Mouse (Mus musculus): ENCODE results near the gene Frrs1. TPM values are rescaled to one million over a fixed set of nuclear protein-coding genes. Genes with fewer than 3 reads are reported as not detected.

Gene Frrs1
- polyA plus RNA-seq, 1 experiment, result 49.7 TPM

DNA sequence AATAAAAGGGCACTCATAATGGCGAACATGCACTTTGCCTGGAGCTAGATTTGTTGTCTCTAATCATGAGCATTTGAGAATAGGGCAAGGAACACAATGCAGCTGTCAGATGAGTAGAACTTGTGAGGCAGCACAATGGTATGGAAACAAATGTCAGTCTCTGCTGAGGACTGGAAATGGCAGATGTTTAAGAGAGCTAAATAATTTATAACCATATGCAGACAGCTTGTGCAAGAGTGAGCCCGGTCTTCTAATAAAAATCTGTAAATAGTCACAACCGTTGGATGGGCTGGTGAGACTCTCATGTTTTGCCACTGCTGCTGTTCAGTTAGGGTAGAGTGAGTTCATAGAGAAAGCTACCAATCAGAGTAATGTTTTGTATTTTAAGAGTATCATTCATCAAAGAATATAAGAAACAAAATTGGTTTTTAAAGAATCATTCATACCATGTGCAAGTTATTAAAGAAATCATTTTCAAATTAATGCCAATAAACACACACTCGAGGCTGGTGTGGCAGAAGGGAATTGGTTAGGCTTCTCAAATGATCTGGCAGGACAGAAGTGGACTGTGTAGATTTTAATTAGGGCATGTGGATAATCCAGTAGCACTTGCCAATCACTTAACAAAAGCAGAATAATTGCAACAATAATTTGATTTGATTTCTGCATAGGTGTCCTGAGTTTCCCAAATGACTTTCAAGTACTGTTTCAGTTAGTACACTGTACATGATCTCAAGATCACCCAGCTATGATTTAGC is 77.8 kb downstream of the Frrs1 start:
- WGBS, result 74% methylated on average over 4 of the region's 4 CpGs
- TF ChIP-seq POLR2A (IDR thresholded peaks at IDR 0.05; ENCODE audit: low read depth, low read length) (no peak), CTCF (conservative IDR thresholded peaks at IDR 0.05; ENCODE audit: insufficient read depth, insufficient read length, low read depth, low read length) (no peak)
- no peaks in the 10 kb centered on the region for H3K4me1 ChIP-seq (ENCODE audit: control insufficient read depth, insufficient read depth, low read length)
- no peaks in the 10 kb centered on the region; the same call in 1 of the 2 replicates for H3K36me3 ChIP-seq (ENCODE audit: control insufficient read depth, insufficient read depth, low read length)
- H3K4me3 ChIP-seq (ENCODE audit: insufficient read depth, low read depth, low read length), result no peak overlapping the region
- no peak for DNase-seq
- no peak overlapping the region for H3K27ac ChIP-seq (ENCODE audit: insufficient read depth, low read depth, low read length)
- no peaks in the 10 kb centered on the region for H3K27me3 ChIP-seq (replicated peaks; ENCODE audit: control insufficient read depth, insufficient read depth, low read length)

GRCm38 (mm10) chr3:116940804-116941558 is 81.7 kb downstream of the Frrs1 start:
- WGBS, result 45% methylated on average over 10 of the region's 10 CpGs
- Histone ChIP-seq H3K27me3 (replicated peaks; ENCODE audit: control insufficient read depth, insufficient read depth, low read length) (no peaks in the 10 kb centered on the region), H3K27ac (ENCODE audit: insufficient read depth, low read depth, low read length) (no peak overlapping the region), H3K4me3 (ENCODE audit: insufficient read depth, low read depth, low read length) (no peak overlapping the region), H3K4me1 (ENCODE audit: control insufficient read depth, insufficient read depth, low read length) (no peaks in the 10 kb centered on the region), H3K36me3 (ENCODE audit: control insufficient read depth, insufficient read depth, low read length) (no peaks in the 10 kb centered on the region; the same call in 1 of the 2 replicates)
- DNase-seq, result peak; percentile 21
- TF ChIP-seq POLR2A (IDR thresholded peaks at IDR 0.05; ENCODE audit: low read depth, low read length) (no peak), CTCF (conservative IDR thresholded peaks at IDR 0.05; ENCODE audit: insufficient read depth, insufficient read length, low read depth, low read length) (no peak)

- Histone ChIP-seq H3K36me3 (ENCODE audit: control insufficient read depth, insufficient read depth, low read length) (no peaks in the 10 kb centered on the region; the same call in 1 of the 2 replicates), H3K27ac (ENCODE audit: insufficient read depth, low read depth, low read length) (no peak overlapping the region), H3K4me1 (ENCODE audit: control insufficient read depth, insufficient read depth, low read length) (no peaks in the 10 kb centered on the region), H3K27me3 (replicated peaks; ENCODE audit: control insufficient read depth, insufficient read depth, low read length) (no peaks in the 10 kb centered on the region), H3K4me3 (ENCODE audit: insufficient read depth, low read depth, low read length) (no peak overlapping the region)
- 95% methylated on average over 1 of the region's 1 CpGs for WGBS
- TF ChIP-seq CTCF (conservative IDR thresholded peaks at IDR 0.05; ENCODE audit: insufficient read depth, insufficient read length, low read depth, low read length), result no peak
- no peak for TF ChIP-seq POLR2A (IDR thresholded peaks at IDR 0.05; ENCODE audit: low read depth, low read length)
- DNase-seq, result no peak
These were observed 82.4 kb downstream of the Frrs1 start for GRCm38 (mm10) chr3:116941559-116942117.

- TF ChIP-seq POLR2A (IDR thresholded peaks at IDR 0.05; ENCODE audit: low read depth, low read length) (no peak), CTCF (conservative IDR thresholded peaks at IDR 0.05; ENCODE audit: insufficient read depth, insufficient read length, low read depth, low read length) (no peak)
- H3K4me1 ChIP-seq (ENCODE audit: control insufficient read depth, insufficient read depth, low read length), result no peaks in the 10 kb centered on the region
- DNase-seq, result no peak
- 63% methylated on average over 6 of the region's 6 CpGs for WGBS
- H3K27me3 ChIP-seq (replicated peaks; ENCODE audit: control insufficient read depth, insufficient read depth, low read length), result no peaks in the 10 kb centered on the region
- no peaks in the 10 kb centered on the region for H3K36me3 ChIP-seq (ENCODE audit: control insufficient read depth, insufficient read depth, low read length)
- no peak overlapping the region for H3K27ac ChIP-seq (ENCODE audit: insufficient read depth, low read depth, low read length)
- no peak overlapping the region for H3K4me3 ChIP-seq (ENCODE audit: insufficient read depth, low read depth, low read length)
These were observed 83.5 kb downstream of the Frrs1 start for GRCm38 (mm10) chr3:116942751-116943150.

GRCm38 (mm10) chr3:116943422-116943821 is 84.2 kb downstream of the Frrs1 start:
- 88% methylated on average over 4 of the region's 4 CpGs for WGBS
- TF ChIP-seq CTCF (conservative IDR thresholded peaks at IDR 0.05; ENCODE audit: insufficient read depth, insufficient read length, low read depth, low read length) (no peak), POLR2A (IDR thresholded peaks at IDR 0.05; ENCODE audit: low read depth, low read length) (no peak)
- H3K36me3 ChIP-seq (ENCODE audit: control insufficient read depth, insufficient read depth, low read length), result no peaks in the 10 kb centered on the region
- no peak for DNase-seq
- no peak overlapping the region for H3K4me3 ChIP-seq (ENCODE audit: insufficient read depth, low read depth, low read length)
- no peaks in the 10 kb centered on the region for H3K27me3 ChIP-seq (replicated peaks; ENCODE audit: control insufficient read depth, insufficient read depth, low read length)
- no peaks in the 10 kb centered on the region for H3K4me1 ChIP-seq (ENCODE audit: control insufficient read depth, insufficient read depth, low read length)
- H3K27ac ChIP-seq (ENCODE audit: insufficient read depth, low read depth, low read length), result no peak overlapping the region

GRCm38 (mm10) chr3:116946476-116946875 is 87.2 kb downstream of the Frrs1 start:
- Histone ChIP-seq H3K4me1 (ENCODE audit: control insufficient read depth, insufficient read depth, low read length) (no peaks in the 10 kb centered on the region), H3K4me3 (ENCODE audit: insufficient read depth, low read depth, low read length) (no peak overlapping the region), H3K27ac (ENCODE audit: insufficient read depth, low read depth, low read length) (no peak overlapping the region), H3K36me3 (ENCODE audit: control insufficient read depth, insufficient read depth, low read length) (no peaks in the 10 kb centered on the region), H3K27me3 (replicated peaks; ENCODE audit: control insufficient read depth, insufficient read depth, low read length) (no peaks in the 10 kb centered on the region)
- DNase-seq, result no peak
- TF ChIP-seq POLR2A (IDR thresholded peaks at IDR 0.05; ENCODE audit: low read depth, low read length), result no peak
- no peak for TF ChIP-seq CTCF (conservative IDR thresholded peaks at IDR 0.05; ENCODE audit: insufficient read depth, insufficient read length, low read depth, low read length)
- WGBS, result 71% methylated on average over 4 of the region's 4 CpGs

GRCm38 (mm10) chr3:116950665-116951115 is 91.4 kb downstream of the Frrs1 start:
- TF ChIP-seq CTCF (conservative IDR thresholded peaks at IDR 0.05; ENCODE audit: insufficient read depth, insufficient read length, low read depth, low read length) (no peak), POLR2A (IDR thresholded peaks at IDR 0.05; ENCODE audit: low read depth, low read length) (no peak)
- Histone ChIP-seq H3K27ac (ENCODE audit: insufficient read depth, low read depth, low read length) (no peak overlapping the region), H3K36me3 (ENCODE audit: control insufficient read depth, insufficient read depth, low read length) (no peaks in the 10 kb centered on the region), H3K4me3 (ENCODE audit: insufficient read depth, low read depth, low read length) (no peak overlapping the region), H3K4me1 (ENCODE audit: control insufficient read depth, insufficient read depth, low read length) (no peaks in the 10 kb centered on the region), H3K27me3 (replicated peaks; ENCODE audit: control insufficient read depth, insufficient read depth, low read length) (no peaks in the 10 kb centered on the region)
- peak; percentile 19 for DNase-seq
- WGBS, result 79% methylated on average over 6 of the region's 6 CpGs
